Mouse (Mus musculus) myocyte (in vitro differentiated cells): Measurements from ENCODE around the gene Gucy2f. TPM values are rescaled to one million over a fixed set of nuclear protein-coding genes. Genes with fewer than 3 reads are reported as not detected.

Experiments used
- H3K27me3 ChIP-seq: one replicate; pipeline ENCODE4 v1.6.1; 2011; ENCODE audit not compliant: control insufficient read depth, insufficient read depth, insufficient read length
- H3K36me3 ChIP-seq: one replicate; pipeline ENCODE4 v1.6.1; 2011; ENCODE audit not compliant: control insufficient read depth, insufficient read depth
- H3K4me2 ChIP-seq: one replicate; pipeline ENCODE4 v1.6.1; 2011; ENCODE audit warnings: low read depth, control low read depth
- H3K4me3 ChIP-seq: one replicate; pipeline ENCODE4 v1.5.1; 2011; ENCODE audit warnings: mild to moderate bottlenecking, control low read depth, moderate library complexity
- H3K79me2 ChIP-seq: one replicate; pipeline ENCODE4 v1.6.1; 2011; ENCODE audit not compliant: control insufficient read depth, insufficient read depth
- H3ac ChIP-seq: one replicate; pipeline ENCODE4 v1.6.1; 2011; ENCODE audit not compliant: control insufficient read depth, insufficient read length
- CEBPB ChIP-seq: IDR thresholded peaks from 2 replicates; pipeline ENCODE4 v1.6.1; 2011; ENCODE audit warnings: mild to moderate bottlenecking, moderate library complexity; ENCODE audit not compliant: poor library complexity, insufficient read depth, severe bottlenecking
- E2F4 ChIP-seq: IDR thresholded peaks from one replicate; pipeline ENCODE4 v1.6.1; 2011; ENCODE audit warnings: mild to moderate bottlenecking, control low read depth, moderate library complexity; ENCODE audit not compliant: insufficient read depth
- MAX ChIP-seq: IDR thresholded peaks from one replicate; pipeline ENCODE4 v1.6.1; 2011; ENCODE audit warnings: low read depth, mild to moderate bottlenecking, control low read depth
- MYOD1 ChIP-seq, 3 experiments: IDR thresholded peaks; one replicate each; pipeline ENCODE4 v1.6.1; 2011; ENCODE audit warnings: control low read depth in 2 of 3, low read depth in 2 of 3, mild to moderate bottlenecking in 2 of 3, moderate library complexity in 1 of 3; ENCODE audit not compliant: insufficient read length in 2 of 3, control insufficient read depth in 1 of 3
- MYOG ChIP-seq, 3 experiments: IDR thresholded peaks; one replicate each; pipeline ENCODE4 v1.6.1; 2011; ENCODE audit warnings: control low read depth in 2 of 3, low read depth in 2 of 3, mild to moderate bottlenecking in 2 of 3; ENCODE audit not compliant: insufficient read length in 2 of 3, control insufficient read depth in 1 of 3, insufficient read depth in 1 of 3
- POLR2A ChIP-seq: IDR thresholded peaks from one replicate; pipeline ENCODE4 v1.6.1; 2011; ENCODE audit warnings: low read depth, mild to moderate bottlenecking, control low read depth, moderate library complexity; ENCODE audit not compliant: insufficient read length
- POLR2AphosphoS2 ChIP-seq: IDR thresholded peaks from one replicate; pipeline ENCODE4 v1.6.1; 2011; ENCODE audit warnings: low read depth, control low read depth; ENCODE audit not compliant: insufficient read length
- REST ChIP-seq: IDR thresholded peaks from one replicate; pipeline ENCODE4 v1.6.1; 2011; ENCODE audit warnings: mild to moderate bottlenecking, control low read depth, moderate library complexity; ENCODE audit not compliant: insufficient read depth, insufficient read length
- SRF ChIP-seq: IDR thresholded peaks from one replicate; pipeline ENCODE4 v1.6.1; 2011; ENCODE audit warnings: low read depth; ENCODE audit not compliant: control insufficient read depth, insufficient read length
- TCF12 ChIP-seq: IDR thresholded peaks from one replicate; pipeline ENCODE4 v1.6.1; 2011; ENCODE audit warnings: mild to moderate bottlenecking, control low read depth; ENCODE audit not compliant: poor library complexity, insufficient read depth, severe bottlenecking
- TCF3 ChIP-seq: IDR thresholded peaks from one replicate; pipeline ENCODE4 v1.6.1; 2011; ENCODE audit warnings: low read depth, control low read depth; ENCODE audit not compliant: insufficient read length
- USF1 ChIP-seq: IDR thresholded peaks from one replicate; pipeline ENCODE4 v1.6.1; 2011; ENCODE audit warnings: low read depth, mild to moderate bottlenecking, control low read depth, moderate library complexity
- polyA plus RNA-seq: library from polyadenylated mRNA; unstranded; fragments of >200 nt; fragmentation: generic; extraction: Trizol; gene quantifications from one replicate; pipeline ENCODE4 v1.2.1, GENCODE M21; 2012; ENCODE audit warnings: missing spikeins

Gene Gucy2f
- polyA plus RNA-seq, 1 experiment = not detected

DNA sequence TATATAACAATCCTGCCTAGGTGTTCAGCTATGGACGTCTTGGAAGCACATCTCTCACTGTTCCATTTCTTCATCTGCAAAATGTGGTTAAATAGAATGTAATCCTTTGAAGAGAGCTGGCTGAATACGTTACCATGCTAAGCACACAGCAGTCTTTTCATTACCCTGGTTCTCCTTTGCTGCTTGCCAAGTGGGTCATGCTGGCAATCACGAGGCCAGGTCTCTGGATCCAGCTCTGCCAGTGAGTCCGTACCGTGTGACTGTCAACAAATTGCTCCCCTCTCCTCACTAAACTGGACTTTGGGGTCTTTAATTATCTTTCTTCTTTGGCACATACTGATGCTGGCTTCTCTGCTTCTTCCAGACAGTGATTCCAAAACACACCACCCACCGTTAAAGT lies 2.3 kb downstream of the Gucy2f start:
- Histone ChIP-seq H3K4me2 (no peak overlapping the region), H3K79me2 (no peaks in the 10 kb centered on the region), H3K27me3 (no peaks in the 10 kb centered on the region)

DNA sequence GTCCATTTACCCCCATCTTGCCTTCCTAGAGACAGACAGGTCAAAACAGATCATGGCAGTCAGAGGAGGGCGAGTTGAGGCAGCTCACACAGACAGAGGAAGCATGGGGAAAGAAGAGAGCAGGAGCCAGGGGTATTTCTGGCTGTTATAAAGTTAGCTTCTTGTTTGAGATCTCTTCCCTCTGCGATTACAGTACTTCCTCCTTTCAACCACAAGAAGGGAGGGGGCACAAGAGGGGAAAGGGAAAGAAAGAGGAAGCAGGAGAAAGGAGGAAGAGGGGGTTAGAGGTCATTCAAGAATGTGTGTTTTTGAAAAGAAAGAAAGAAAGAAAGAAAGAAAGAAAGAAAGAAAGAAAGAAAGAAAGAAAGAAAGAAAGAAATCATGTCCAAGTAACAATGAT lies 6.4 kb downstream of the Gucy2f start:
- no peak overlapping the region for H3ac ChIP-seq
- no peaks in the 10 kb centered on the region for H3K79me2 ChIP-seq
- H3K36me3 ChIP-seq = no peaks in the 10 kb centered on the region
- TF ChIP-seq REST (no peak), SRF (no peak), TCF12 (no peak), MYOD1 (IDR thresholded peaks at IDR 0.05; ENCODE audit: control insufficient read depth in 1 of 3, insufficient read length in 2 of 3, low read depth in 2 of 3) (no peak), POLR2AphosphoS2 (no peak), MAX (no peak), CEBPB (no peak), MYOG (IDR thresholded peaks at IDR 0.05; ENCODE audit: control insufficient read depth in 1 of 3, insufficient read depth in 1 of 3, insufficient read length in 2 of 3, low read depth in 2 of 3) (no peak), TCF3 (no peak), USF1 (no peak), POLR2A (no peak), E2F4 (no peak)
- H3K27me3 ChIP-seq = no peaks in the 10 kb centered on the region
- H3K4me3 ChIP-seq = no peak overlapping the region
- H3K4me2 ChIP-seq = no peak overlapping the region

More for the DNA sequence above, 2.3 kb downstream of the Gucy2f start:
- no peak overlapping the region for H3ac ChIP-seq
- no peak overlapping the region for H3K4me3 ChIP-seq
- no peaks in the 10 kb centered on the region for H3K36me3 ChIP-seq
- TF ChIP-seq TCF12 (no peak), TCF3 (no peak), POLR2A (no peak), MYOD1 (IDR thresholded peaks at IDR 0.05; ENCODE audit: control insufficient read depth in 1 of 3, insufficient read length in 2 of 3, low read depth in 2 of 3) (no peak), REST (no peak), MYOG (IDR thresholded peaks at IDR 0.05; ENCODE audit: control insufficient read depth in 1 of 3, insufficient read depth in 1 of 3, insufficient read length in 2 of 3, low read depth in 2 of 3) (no peak), E2F4 (no peak), CEBPB (no peak)

DNA sequence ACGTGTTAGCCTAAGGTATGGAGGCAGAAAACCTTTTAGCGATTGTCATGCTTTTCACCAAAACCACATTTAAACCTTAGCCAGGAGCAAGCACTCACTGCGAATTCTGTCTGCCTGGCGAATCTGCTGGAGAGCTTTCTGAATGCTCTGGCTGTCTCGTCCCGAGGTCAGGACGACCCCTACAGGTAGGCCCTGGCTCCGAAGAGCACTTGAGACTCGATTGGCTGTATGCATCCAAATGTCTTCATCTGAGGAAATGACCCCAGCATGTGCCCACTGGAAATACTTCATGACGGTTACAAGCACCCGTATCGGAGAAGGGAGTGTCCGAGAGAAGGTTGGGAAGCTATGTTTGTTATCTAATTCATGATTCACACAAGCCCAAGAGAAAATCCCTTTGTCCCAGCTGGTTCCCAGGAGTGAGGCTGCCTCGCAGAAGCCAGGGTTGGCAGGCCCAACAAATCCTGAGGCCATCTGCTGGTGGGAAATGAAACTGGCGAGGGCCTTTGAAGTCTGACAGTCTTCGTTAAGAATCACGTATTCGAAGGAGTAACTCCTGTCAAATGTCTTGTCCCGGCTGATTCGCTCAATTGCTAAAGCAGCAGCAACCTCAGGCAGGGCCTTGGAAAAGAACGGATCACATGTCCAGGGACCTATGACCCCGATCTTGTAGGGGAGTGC lies 7.6 kb downstream of the Gucy2f start:
- H3K36me3 ChIP-seq = no peaks in the 10 kb centered on the region
- H3K79me2 ChIP-seq = no peaks in the 10 kb centered on the region
- H3K27me3 ChIP-seq = no peaks in the 10 kb centered on the region
- no peak for TF ChIP-seq MYOG (IDR thresholded peaks at IDR 0.05; ENCODE audit: control insufficient read depth in 1 of 3, insufficient read depth in 1 of 3, insufficient read length in 2 of 3, low read depth in 2 of 3)
- TF ChIP-seq POLR2A = no peak
- TF ChIP-seq SRF = no peak
- no peak for TF ChIP-seq CEBPB
- TF ChIP-seq USF1 = no peak
- TF ChIP-seq REST = no peak
- TF ChIP-seq MAX = no peak
- TF ChIP-seq TCF12 = no peak
- no peak for TF ChIP-seq MYOD1 (IDR thresholded peaks at IDR 0.05; ENCODE audit: control insufficient read depth in 1 of 3, insufficient read length in 2 of 3, low read depth in 2 of 3)
- no peak for TF ChIP-seq E2F4
- TF ChIP-seq POLR2AphosphoS2 = no peak
- TF ChIP-seq TCF3 = no peak
- H3K4me3 ChIP-seq = no peak overlapping the region
- no peak overlapping the region for H3ac ChIP-seq
- no peak overlapping the region for H3K4me2 ChIP-seq

DNA sequence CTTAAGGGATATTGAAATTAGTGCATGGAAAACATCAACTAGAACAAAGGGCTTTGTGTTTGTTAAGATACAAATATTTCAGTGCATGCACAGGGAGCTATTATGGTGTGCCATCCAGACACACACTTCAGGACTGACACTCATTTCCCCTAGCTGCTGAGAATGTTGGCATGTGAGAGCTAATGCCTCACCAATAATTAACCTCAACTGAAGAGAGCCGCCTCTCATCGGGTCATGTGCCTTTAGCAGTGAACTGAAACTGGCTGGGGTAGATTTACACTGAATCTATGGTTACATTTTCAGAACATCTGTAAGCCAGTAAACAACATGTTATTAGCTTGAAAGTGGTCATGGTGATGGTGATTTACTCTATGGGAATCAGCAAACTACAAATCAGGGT lies 14.7 kb downstream of the Gucy2f start:
- no peak overlapping the region for H3K4me2 ChIP-seq
- no peaks in the 10 kb centered on the region for H3K36me3 ChIP-seq
- H3K4me3 ChIP-seq = no peak overlapping the region
- no peaks in the 10 kb centered on the region for H3K79me2 ChIP-seq
- H3K27me3 ChIP-seq = no peaks in the 10 kb centered on the region
- TF ChIP-seq TCF3 (no peak), SRF (no peak), MAX (no peak), POLR2AphosphoS2 (no peak), MYOD1 (IDR thresholded peaks at IDR 0.05; ENCODE audit: control insufficient read depth in 1 of 3, insufficient read length in 2 of 3, low read depth in 2 of 3) (no peak), MYOG (IDR thresholded peaks at IDR 0.05; ENCODE audit: control insufficient read depth in 1 of 3, insufficient read depth in 1 of 3, insufficient read length in 2 of 3, low read depth in 2 of 3) (no peak), CEBPB (no peak), E2F4 (no peak), TCF12 (no peak), POLR2A (no peak), REST (no peak), USF1 (no peak)
- no peak overlapping the region for H3ac ChIP-seq

DNA sequence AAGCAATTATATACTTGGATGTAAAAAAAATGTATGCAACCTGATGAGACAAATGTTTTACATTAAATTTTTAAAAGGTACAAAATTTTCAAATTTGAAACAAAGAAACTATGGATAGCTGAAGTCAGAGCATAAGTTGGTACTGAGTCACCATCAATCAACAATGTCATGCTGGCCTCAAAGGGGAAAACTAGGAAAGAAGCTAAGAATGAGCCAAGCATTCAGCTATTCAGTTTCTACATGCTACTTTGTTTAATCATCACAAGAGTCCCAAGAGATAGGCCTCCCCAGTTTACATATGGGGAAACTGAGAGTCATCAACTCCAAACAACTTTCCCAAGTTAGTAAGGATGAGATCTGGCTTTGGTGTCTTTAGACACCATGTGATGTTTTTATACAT lies 19.8 kb downstream of the Gucy2f start:
- H3K36me3 ChIP-seq = no peaks in the 10 kb centered on the region
- no peak overlapping the region for H3K4me3 ChIP-seq
- no peak for TF ChIP-seq E2F4
- no peak for TF ChIP-seq REST
- TF ChIP-seq POLR2A = no peak
- no peak for TF ChIP-seq USF1
- no peak for TF ChIP-seq MYOD1 (IDR thresholded peaks at IDR 0.05; ENCODE audit: control insufficient read depth in 1 of 3, insufficient read length in 2 of 3, low read depth in 2 of 3)
- no peak for TF ChIP-seq CEBPB
- no peak for TF ChIP-seq SRF
- TF ChIP-seq MYOG (IDR thresholded peaks at IDR 0.05; ENCODE audit: control insufficient read depth in 1 of 3, insufficient read depth in 1 of 3, insufficient read length in 2 of 3, low read depth in 2 of 3) = no peak
- no peak for TF ChIP-seq TCF3
- no peak for TF ChIP-seq MAX
- no peak for TF ChIP-seq POLR2AphosphoS2
- TF ChIP-seq TCF12 = no peak

More for the DNA sequence above, 19.8 kb downstream of the Gucy2f start:
- H3K27me3 ChIP-seq = no peaks in the 10 kb centered on the region
- no peak overlapping the region for H3ac ChIP-seq
- H3K4me2 ChIP-seq = no peak overlapping the region
- no peaks in the 10 kb centered on the region for H3K79me2 ChIP-seq
